Comparison of ENCODE assay signal across 24 mouse cellular contexts in the genomic region with DNA sequence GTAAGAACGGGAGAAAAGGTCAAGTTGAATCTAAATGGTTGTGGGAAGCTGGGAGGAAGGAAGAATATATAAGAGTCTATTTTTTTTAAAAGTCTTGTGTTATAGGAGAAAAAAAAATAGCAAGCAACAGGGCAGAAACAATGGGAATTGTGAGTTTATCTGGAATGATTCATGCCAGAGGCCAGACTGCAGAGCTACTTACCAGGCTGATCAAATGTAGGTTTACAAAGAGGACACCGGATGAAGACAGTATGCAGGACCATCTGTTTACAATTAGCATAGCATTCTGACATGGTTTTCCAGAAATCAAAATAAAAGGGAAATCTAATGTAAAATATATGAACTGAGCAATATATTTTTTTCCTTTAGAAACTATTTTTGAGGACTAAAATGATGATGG. TPM values are rescaled to one million over a fixed set of nuclear protein-coding genes. Genes with fewer than 3 reads are reported as not detected.
DNase-seq lines count a peak whose midpoint lies in the region; ATAC-seq lines count a peak whose summit lies in the region.
"Had no signal": no experiment of that assay in that cellular context is flagged by ENCODE, and none has a peak within 500 bp of the region (broad histone marks: within the 10 kb centered on the region; RNA-seq: fewer than 3 reads in every experiment).

No protein-coding gene starts in this region.

- H3K4me1 ChIP-seq in embryonic facial prominence, embryonic 11.5 days (ENCODE audit: control insufficient read depth, insufficient read depth, low read length): no peaks in the 10 kb centered on the region
- 0 out of 2 replicates have a peak, but pooled peaks cover 4% of the 10 kb centered on the region for H3K4me1 ChIP-seq in embryonic facial prominence, embryonic 10.5 days
- H3K4me1 ChIP-seq in forebrain, embryonic 13.5 days: no peaks in the 10 kb centered on the region
- H3K4me1 ChIP-seq: forebrain, embryonic 15.5 days; heart, embryonic 15.5 days; hindbrain, embryonic 10.5 days; hindbrain, embryonic 13.5 days; intestine, embryonic 15.5 days had no signal

- no peak for ATAC-seq in embryonic facial prominence, embryonic 11.5 days (replicated peaks; ENCODE audit: insufficient number of reproducible peaks, low FRiP score, low TSS enrichment, low read depth)
- ATAC-seq in forebrain, embryonic 13.5 days: no peak
- ATAC-seq: forebrain, embryonic 15.5 days; hindbrain, embryonic 16.5 days; intestine, embryonic 15.5 days; Patski had no signal

- DNase-seq in embryonic facial prominence, embryonic 11.5 days (ENCODE audit: low spot score): peak; percentile 26
- DNase-seq in embryonic facial prominence, embryonic 10.5 days (ENCODE audit: low spot score): no peak
- peak; percentile 63 for DNase-seq in 3T3-L1 (ENCODE audit: low read depth, low spot score)
- peak; percentile 48 for DNase-seq in MN1 (ENCODE audit: low spot score)
- DNase-seq in layer of hippocampus, postnatal 14 days (ENCODE audit: low spot score in 2 of 2): no peak
- DNase-seq: adrenal gland, postnatal 10 days; adrenal gland, postnatal 36 days; cerebellum, adult 18-20 months; cerebellum, adult 9-10 months; cerebellum, postnatal 14 days; gastrocnemius, postnatal 25 days; heart, adult 18-20 months; heart, postnatal 10 days; heart, postnatal 36 days had no signal

- no peak overlapping the region for H3K9ac ChIP-seq in embryonic facial prominence, embryonic 11.5 days (replicated peaks; ENCODE audit: low read length)
- no peak overlapping the region for H3K9ac ChIP-seq in forebrain, embryonic 13.5 days
- H3K9ac ChIP-seq: embryonic facial prominence, embryonic 15.5 days; forebrain, embryonic 15.5 days; heart, embryonic 12.5 days; heart, embryonic 15.5 days; hindbrain, embryonic 13.5 days; intestine, embryonic 15.5 days had no signal

- H3K27ac ChIP-seq in embryonic facial prominence, embryonic 11.5 days (replicated peaks; ENCODE audit: low read depth, low read length): no peak overlapping the region
- H3K27ac ChIP-seq in embryonic facial prominence, embryonic 10.5 days (replicated peaks): no peak overlapping the region
- H3K27ac ChIP-seq in forebrain, embryonic 13.5 days: no peak overlapping the region
- H3K27ac ChIP-seq: embryonic facial prominence, embryonic 15.5 days; forebrain, embryonic 15.5 days; heart, embryonic 15.5 days; hindbrain, embryonic 10.5 days; hindbrain, embryonic 13.5 days; intestine, embryonic 15.5 days had no signal

- no peaks in the 10 kb centered on the region for H3K36me3 ChIP-seq in embryonic facial prominence, embryonic 11.5 days (replicated peaks; ENCODE audit: control insufficient read depth, insufficient read depth, low read depth, low read length)
- H3K36me3 ChIP-seq in embryonic facial prominence, embryonic 10.5 days (replicated peaks): no peaks in the 10 kb centered on the region
- H3K36me3 ChIP-seq in forebrain, embryonic 13.5 days (ENCODE audit: poor library complexity, severe bottlenecking): no peaks in the 10 kb centered on the region
- H3K36me3 ChIP-seq: embryonic facial prominence, embryonic 15.5 days; forebrain, embryonic 15.5 days; heart, embryonic 12.5 days; heart, embryonic 15.5 days; hindbrain, embryonic 10.5 days; hindbrain, embryonic 13.5 days; intestine, embryonic 15.5 days had no signal

- no peaks in the 10 kb centered on the region for H3K9me3 ChIP-seq in embryonic facial prominence, embryonic 11.5 days (replicated peaks; ENCODE audit: control insufficient read depth, low read length)
- H3K9me3 ChIP-seq in embryonic facial prominence, embryonic 10.5 days: no peaks in the 10 kb centered on the region
- no peaks in the 10 kb centered on the region for H3K9me3 ChIP-seq in forebrain, embryonic 13.5 days (replicated peaks)
- H3K9me3 ChIP-seq: embryonic facial prominence, embryonic 15.5 days; forebrain, embryonic 15.5 days; heart, embryonic 12.5 days; heart, embryonic 15.5 days; hindbrain, embryonic 10.5 days; hindbrain, embryonic 13.5 days; intestine, embryonic 15.5 days had no signal

- no peak overlapping the region for H3K4me3 ChIP-seq in embryonic facial prominence, embryonic 11.5 days (ENCODE audit: low read depth, low read length)
- no peak overlapping the region for H3K4me3 ChIP-seq in embryonic facial prominence, embryonic 10.5 days
- H3K4me3 ChIP-seq in forebrain, embryonic 13.5 days: no peak overlapping the region
- H3K4me3 ChIP-seq: embryonic facial prominence, embryonic 15.5 days; forebrain, embryonic 15.5 days; heart, embryonic 12.5 days; heart, embryonic 15.5 days; hindbrain, embryonic 10.5 days; hindbrain, embryonic 13.5 days; intestine, embryonic 15.5 days had no signal

- H3K4me2 ChIP-seq in embryonic facial prominence, embryonic 11.5 days (ENCODE audit: low read depth, low read length): no peak overlapping the region
- no peak overlapping the region for H3K4me2 ChIP-seq in forebrain, embryonic 13.5 days
- H3K4me2 ChIP-seq: embryonic facial prominence, embryonic 15.5 days; forebrain, embryonic 15.5 days; heart, embryonic 12.5 days; heart, embryonic 15.5 days; hindbrain, embryonic 13.5 days; intestine, embryonic 15.5 days had no signal

- no peaks in the 10 kb centered on the region for H3K27me3 ChIP-seq in embryonic facial prominence, embryonic 11.5 days (ENCODE audit: control insufficient read depth, insufficient read depth, low read length)
- no peaks in the 10 kb centered on the region for H3K27me3 ChIP-seq in embryonic facial prominence, embryonic 10.5 days (replicated peaks; ENCODE audit: low read depth, poor library complexity, severe bottlenecking)
- no peaks in the 10 kb centered on the region for H3K27me3 ChIP-seq in forebrain, embryonic 13.5 days
- H3K27me3 ChIP-seq: embryonic facial prominence, embryonic 15.5 days; forebrain, embryonic 15.5 days; heart, embryonic 12.5 days; heart, embryonic 15.5 days; hindbrain, embryonic 13.5 days; intestine, embryonic 15.5 days; Patski had no signal

- 45% methylated on average over 2 of the region's 2 CpGs for WGBS in embryonic facial prominence, embryonic 11.5 days
- WGBS in embryonic facial prominence, embryonic 10.5 days: 59% methylated on average over 2 of the region's 2 CpGs
- 63% methylated on average over 2 of the region's 2 CpGs for WGBS in forebrain, embryonic 13.5 days

RNA-seq across cellular contexts. Expression of gene Parp8, which starts 31.1 kb away (rescaled TPM):
- polyA plus RNA-seq in embryonic facial prominence, embryonic 11.5 days (2014; fragmentation: Nextera tagmentation; extraction: Ambion mirVana): 17.3 and 18.8 TPM in 2 replicates
- polyA plus RNA-seq in embryonic facial prominence, embryonic 10.5 days (2016; fragmentation: Nextera tagmentation; extraction: Ambion mirVana): 10.4 and 13.1 TPM in 2 replicates
- 10 to 100 TPM; 58.6 to 59.2 TPM for total RNA-seq in layer of hippocampus, postnatal 14 days (2021)
- 10.8 and 14.4 TPM in 2 replicates for polyA plus RNA-seq in forebrain, embryonic 13.5 days (2015; fragmentation: Nextera tagmentation; extraction: Ambion mirVana)

Comparison
In these comparisons a context has a peak if more than half of its experiments do, and no peak if none do; other contexts are left out.
1. DNase-seq: peak in embryonic facial prominence, embryonic 11.5 days (single experiment), 3T3-L1 (single experiment) and MN1 (single experiment); none in embryonic facial prominence, embryonic 10.5 days (single experiment) and layer of hippocampus, postnatal 14 days (0 of 2).